Mouse (Mus musculus): ENCODE measurements around the gene Tmem51. TPM values are rescaled to one million over a fixed set of nuclear protein-coding genes. Genes with fewer than 3 reads are reported as not detected.
A peak's percentile ranks its signal among the peaks of the same experiment; 100 is the strongest.

The Tmem51 gene
- 16.7 and 17.7 TPM in 2 replicates for polyA plus RNA-seq (2014; fragmentation: Nextera tagmentation; extraction: Ambion mirVana)

DNA sequence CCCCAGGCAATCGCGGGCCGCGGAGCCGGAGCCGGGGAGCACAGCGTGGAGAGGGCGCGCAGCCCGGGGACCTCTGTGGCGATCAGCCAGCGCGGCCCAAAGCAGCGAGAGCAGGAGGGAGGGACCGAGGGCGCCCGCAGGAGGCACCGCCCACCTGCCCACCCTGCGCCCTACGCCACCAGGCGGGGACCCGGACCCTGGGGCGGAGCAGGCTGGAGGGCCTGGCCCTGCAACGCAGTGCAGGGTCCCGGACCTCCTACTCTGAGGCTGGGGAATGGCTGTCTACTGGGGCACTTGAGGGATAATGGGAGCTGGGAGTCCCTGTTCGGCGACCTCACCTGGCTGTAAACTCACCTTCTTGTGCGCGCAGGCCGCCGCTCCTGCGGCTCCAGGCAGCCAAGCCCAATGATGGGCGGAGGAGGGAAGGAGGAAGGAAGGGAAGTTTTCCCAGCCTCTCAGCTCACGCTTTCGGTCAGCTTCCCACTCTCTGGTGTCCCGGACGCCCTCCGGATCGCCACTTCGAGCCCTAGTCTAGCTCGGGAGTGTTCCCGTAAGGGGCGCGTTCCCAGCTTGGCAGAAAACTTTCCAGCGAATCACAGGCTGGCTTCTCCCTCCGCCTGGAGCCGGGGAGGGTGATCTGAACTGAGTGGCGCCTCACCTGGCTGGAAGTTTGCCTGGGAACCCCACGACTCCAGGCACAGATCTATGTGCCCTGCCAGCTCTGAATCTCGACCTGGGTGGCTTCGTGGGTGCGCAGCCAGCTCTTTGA, at the start of gene Tmem51:
TSS of gene Tmem51 (minus strand) at position 174 of the 769 bp plus-strand sequence.
- peak within 1 kb of the TSS; percentile 90 for H3K4me2 ChIP-seq
- no peaks in the 10 kb centered on the region for H3K36me3 ChIP-seq (ENCODE audit: control insufficient read depth, insufficient read depth, low read length)
- peaks cover 23% of the 10 kb centered on the region for H3K27me3 ChIP-seq (replicated peaks; ENCODE audit: control insufficient read depth, insufficient read depth, low read length)
- H3K9ac ChIP-seq (ENCODE audit: low read depth, low read length), result peak within 1 kb of the TSS; percentile 55
- no peaks in the 10 kb centered on the region for H3K9me3 ChIP-seq (ENCODE audit: control insufficient read depth, low read length)
- WGBS, result 1% methylated on average over 46 of the region's 52 CpGs
- H3K27ac ChIP-seq (ENCODE audit: low read depth, low read length), result peak within 1 kb of the TSS; percentile 68; the same call in 1 of the 2 replicates
- peaks cover 10% of the 10 kb centered on the region for H3K4me1 ChIP-seq (replicated peaks; ENCODE audit: control insufficient read depth, insufficient read depth, low read length)
- ATAC-seq (replicated peaks; ENCODE audit: low FRiP score) (peak; percentile 81), DNase-seq (ENCODE audit: low spot score) (peak; percentile 72)
- H3K4me3 ChIP-seq (ENCODE audit: low read depth, low read length), result peak within 1 kb of the TSS; percentile 64

GRCm38 (mm10) chr4:142130162-142130561, 46.1 kb upstream of the Tmem51 start:
- no peak for ATAC-seq (replicated peaks; ENCODE audit: low FRiP score)
- Histone ChIP-seq H3K4me1 (replicated peaks; ENCODE audit: control insufficient read depth, insufficient read depth, low read length) (peaks cover 8% of the 10 kb centered on the region), H3K27me3 (replicated peaks; ENCODE audit: control insufficient read depth, insufficient read depth, low read length) (no peaks in the 10 kb centered on the region), H3K4me3 (ENCODE audit: low read depth, low read length) (no peak overlapping the region), H3K36me3 (ENCODE audit: control insufficient read depth, insufficient read depth, low read length) (no peaks in the 10 kb centered on the region), H3K4me2 (no peak overlapping the region), H3K9me3 (ENCODE audit: control insufficient read depth, low read length) (no peaks in the 10 kb centered on the region), H3K27ac (ENCODE audit: low read depth, low read length) (no peak overlapping the region), H3K9ac (ENCODE audit: low read depth, low read length) (no peak overlapping the region)
- WGBS, result 65% methylated on average over 5 of the region's 5 CpGs
- no peak for DNase-seq (ENCODE audit: low spot score)

GRCm38 (mm10) chr4:142127275-142127788, 43.2 kb upstream of the Tmem51 start:
- Histone ChIP-seq H3K4me1 (replicated peaks; ENCODE audit: control insufficient read depth, insufficient read depth, low read length) (peaks cover 8% of the 10 kb centered on the region), H3K27me3 (replicated peaks; ENCODE audit: control insufficient read depth, insufficient read depth, low read length) (no peaks in the 10 kb centered on the region), H3K27ac (ENCODE audit: low read depth, low read length) (no peak overlapping the region), H3K9ac (ENCODE audit: low read depth, low read length) (no peak overlapping the region), H3K4me2 (no peak overlapping the region), H3K9me3 (ENCODE audit: control insufficient read depth, low read length) (no peaks in the 10 kb centered on the region), H3K4me3 (ENCODE audit: low read depth, low read length) (no peak overlapping the region), H3K36me3 (ENCODE audit: control insufficient read depth, insufficient read depth, low read length) (no peaks in the 10 kb centered on the region)
- ATAC-seq (replicated peaks; ENCODE audit: low FRiP score) (no peak), DNase-seq (ENCODE audit: low spot score) (no peak)
- WGBS, result 52% methylated on average over 6 of the region's 6 CpGs

DNA sequence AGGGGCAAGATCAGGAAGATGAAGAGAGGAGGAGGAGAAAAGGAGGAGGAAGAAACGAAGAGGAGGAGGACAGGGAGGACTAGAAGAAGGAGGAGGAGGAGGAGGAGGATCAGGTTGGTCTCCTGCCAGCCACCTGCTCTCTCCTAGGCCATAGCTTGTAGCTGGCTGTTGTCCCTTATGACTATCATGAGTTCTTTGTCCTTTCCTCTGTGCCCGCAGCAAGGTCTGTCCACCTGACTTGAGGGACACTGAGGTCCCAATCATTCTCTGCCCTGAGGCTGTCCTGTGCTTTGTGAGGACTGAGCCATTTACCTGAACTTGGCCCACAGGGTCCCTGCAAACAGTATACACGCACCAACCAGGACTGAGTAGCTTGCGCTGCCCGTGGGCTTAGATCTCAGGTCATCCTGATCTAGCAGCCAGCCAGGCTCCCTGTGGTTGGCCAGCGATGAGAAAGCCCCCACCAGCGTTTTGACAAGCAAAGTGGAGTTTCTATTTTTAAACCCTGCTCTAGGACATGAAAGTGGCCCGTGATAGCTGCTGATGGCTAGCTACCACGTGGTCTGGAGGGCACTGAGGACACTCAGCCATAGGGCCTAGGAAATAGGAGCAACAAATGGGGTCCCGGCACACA, 42.7 kb upstream of the Tmem51 start:
- Histone ChIP-seq H3K27ac (ENCODE audit: low read depth, low read length) (no peak overlapping the region), H3K27me3 (replicated peaks; ENCODE audit: control insufficient read depth, insufficient read depth, low read length) (no peaks in the 10 kb centered on the region), H3K4me2 (no peak overlapping the region), H3K4me3 (ENCODE audit: low read depth, low read length) (no peak overlapping the region), H3K4me1 (replicated peaks; ENCODE audit: control insufficient read depth, insufficient read depth, low read length) (peaks cover 8% of the 10 kb centered on the region), H3K36me3 (ENCODE audit: control insufficient read depth, insufficient read depth, low read length) (no peaks in the 10 kb centered on the region), H3K9me3 (ENCODE audit: control insufficient read depth, low read length) (no peaks in the 10 kb centered on the region), H3K9ac (ENCODE audit: low read depth, low read length) (no peak overlapping the region)
- no peak for ATAC-seq (replicated peaks; ENCODE audit: low FRiP score)
- WGBS, result 50% methylated on average over 10 of the region's 10 CpGs
- DNase-seq (ENCODE audit: low spot score), result no peak

DNA sequence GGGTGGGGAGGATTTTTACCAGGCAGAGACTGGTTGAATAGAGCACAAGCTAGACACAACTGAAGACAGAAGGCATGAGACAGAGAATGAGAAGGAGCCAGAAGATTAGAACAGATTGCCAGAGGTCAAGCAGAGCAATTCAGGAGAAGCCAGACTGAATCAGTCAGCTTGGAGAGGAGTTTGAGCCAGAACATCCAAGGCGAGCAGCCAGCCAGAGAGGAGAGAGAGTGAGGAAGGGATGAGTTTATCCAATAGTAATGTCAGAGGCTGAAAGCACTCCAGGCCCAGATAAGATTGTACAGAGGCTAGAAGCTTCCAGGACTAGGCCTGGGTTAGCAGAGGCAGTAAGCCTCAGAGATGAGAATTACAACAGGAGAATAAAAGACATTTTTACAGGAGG, 37.1 kb upstream of the Tmem51 start:
- H3K27me3 ChIP-seq (replicated peaks; ENCODE audit: control insufficient read depth, insufficient read depth, low read length), result no peaks in the 10 kb centered on the region
- H3K4me3 ChIP-seq (ENCODE audit: low read depth, low read length), result no peak overlapping the region
- H3K9me3 ChIP-seq (ENCODE audit: control insufficient read depth, low read length), result no peaks in the 10 kb centered on the region
- no peak overlapping the region for H3K9ac ChIP-seq (ENCODE audit: low read depth, low read length)
- H3K4me1 ChIP-seq (replicated peaks; ENCODE audit: control insufficient read depth, insufficient read depth, low read length), result no peaks in the 10 kb centered on the region
- no peak overlapping the region for H3K4me2 ChIP-seq
- no peaks in the 10 kb centered on the region for H3K36me3 ChIP-seq (ENCODE audit: control insufficient read depth, insufficient read depth, low read length)
- H3K27ac ChIP-seq (ENCODE audit: low read depth, low read length), result no peak overlapping the region
- ATAC-seq (replicated peaks; ENCODE audit: low FRiP score) (no peak), DNase-seq (ENCODE audit: low spot score) (no peak)
- WGBS, result 45% methylated on average over 1 of the region's 1 CpGs

GRCm38 (mm10) chr4:142118522-142118921, 34.4 kb upstream of the Tmem51 start:
- DNase-seq (ENCODE audit: low spot score) (no peak), ATAC-seq (replicated peaks; ENCODE audit: low FRiP score) (no peak)
- Histone ChIP-seq H3K4me3 (ENCODE audit: low read depth, low read length) (no peak overlapping the region), H3K27ac (ENCODE audit: low read depth, low read length) (no peak overlapping the region), H3K9ac (ENCODE audit: low read depth, low read length) (no peak overlapping the region), H3K9me3 (ENCODE audit: control insufficient read depth, low read length) (no peaks in the 10 kb centered on the region), H3K4me1 (replicated peaks; ENCODE audit: control insufficient read depth, insufficient read depth, low read length) (no peaks in the 10 kb centered on the region), H3K27me3 (replicated peaks; ENCODE audit: control insufficient read depth, insufficient read depth, low read length) (no peaks in the 10 kb centered on the region; the same call in 1 of the 2 replicates), H3K36me3 (ENCODE audit: control insufficient read depth, insufficient read depth, low read length) (no peaks in the 10 kb centered on the region), H3K4me2 (no peak overlapping the region)
- WGBS, result 68% methylated on average over 7 of the region's 7 CpGs

- no peak overlapping the region for H3K4me2 ChIP-seq
- no peaks in the 10 kb centered on the region for H3K4me1 ChIP-seq (replicated peaks; ENCODE audit: control insufficient read depth, insufficient read depth, low read length)
- no peaks in the 10 kb centered on the region for H3K36me3 ChIP-seq (ENCODE audit: control insufficient read depth, insufficient read depth, low read length)
- H3K9me3 ChIP-seq (ENCODE audit: control insufficient read depth, low read length), result no peaks in the 10 kb centered on the region
- no peak overlapping the region for H3K9ac ChIP-seq (ENCODE audit: low read depth, low read length)
- DNase-seq (ENCODE audit: low spot score), result no peak
- no peak overlapping the region for H3K27ac ChIP-seq (ENCODE audit: low read depth, low read length)
- 86% methylated on average over 12 of the region's 12 CpGs for WGBS
- ATAC-seq (replicated peaks; ENCODE audit: low FRiP score), result no peak
- H3K4me3 ChIP-seq (ENCODE audit: low read depth, low read length), result no peak overlapping the region
- no peaks in the 10 kb centered on the region; the same call in 1 of the 2 replicates for H3K27me3 ChIP-seq (replicated peaks; ENCODE audit: control insufficient read depth, insufficient read depth, low read length)
Measured at GRCm38 (mm10) chr4:142117993-142118392, 33.9 kb upstream of the Tmem51 start.

GRCm38 (mm10) chr4:142113306-142113705, 29.2 kb upstream of the Tmem51 start:
- ATAC-seq (replicated peaks; ENCODE audit: low FRiP score), result no peak; the same call in 1 of the 2 replicates
- Histone ChIP-seq H3K4me3 (ENCODE audit: low read depth, low read length) (no peak overlapping the region), H3K27ac (ENCODE audit: low read depth, low read length) (no peak overlapping the region), H3K4me2 (no peak overlapping the region), H3K36me3 (ENCODE audit: control insufficient read depth, insufficient read depth, low read length) (no peaks in the 10 kb centered on the region), H3K9me3 (ENCODE audit: control insufficient read depth, low read length) (no peaks in the 10 kb centered on the region), H3K4me1 (replicated peaks; ENCODE audit: control insufficient read depth, insufficient read depth, low read length) (no peaks in the 10 kb centered on the region), H3K27me3 (replicated peaks; ENCODE audit: control insufficient read depth, insufficient read depth, low read length) (no peaks in the 10 kb centered on the region; the same call in 1 of the 2 replicates), H3K9ac (ENCODE audit: low read depth, low read length) (no peak overlapping the region)
- WGBS, result 38% methylated on average over 8 of the region's 8 CpGs
- DNase-seq (ENCODE audit: low spot score), result no peak

Measured in liver, embryonic 11.5 days (tissue).